Mouse (Mus musculus) adrenal gland (tissue): ENCODE data around the gene Alas2.

Experiments used
- intact Hi-C: fragments of 180-260 bp; cut with DNase I; formaldehyde crosslinking; loops from one replicate; pipeline ENCODE4 v1.15.1; 2025
- long read RNA-seq, 2 experiments: library from polyadenylated mRNA; unstranded; transcript quantifications; one replicate each; pipeline ENCODE4 v2.0.0; 2020; ENCODE audit warnings: borderline replicate concordance in 1 of 2; ENCODE audit not compliant: insufficient replicate concordance in 1 of 2

Alas2 gene
- long read RNA-seq, experiment 1, partial matches to known transcripts, result 0 of 4 reads
- long read RNA-seq, experiment 1, other reads (novel, unspliced or antisense), result 1 of 4 reads
- long read RNA-seq, experiment 2, transcript Alas2-201 (11 exons, 2,037 nt), result major isoform, 8 of 12 reads
- long read RNA-seq, experiment 2, partial matches to known transcripts, result 1 of 12 reads
- long read RNA-seq, experiment 2, other reads (novel, unspliced or antisense), result 1 of 12 reads

DNA sequence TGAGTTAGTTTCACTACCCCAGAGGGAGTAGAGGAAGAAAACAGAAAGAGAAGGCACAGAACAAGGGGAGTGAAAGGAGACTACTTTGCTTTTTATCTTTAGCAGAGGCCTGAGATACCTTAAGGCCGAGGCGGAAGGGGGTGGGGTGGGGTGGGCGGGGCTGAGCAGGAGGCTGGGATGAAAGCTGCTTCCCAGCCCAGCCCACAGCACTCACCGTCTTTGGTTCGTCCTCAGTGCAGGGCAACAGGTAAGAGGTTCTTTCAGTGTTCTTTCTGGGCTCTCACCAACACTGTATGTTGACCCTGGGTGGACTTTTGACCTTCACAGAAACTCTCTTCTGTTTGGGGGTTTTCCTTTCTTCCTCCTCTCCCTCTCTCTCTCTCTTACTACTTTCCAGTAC, at the start of gene Alas2:
Alas2 (plus strand) TSS at position 137 of the 400 bp plus-strand sequence.
- intact Hi-C loops, result no loop called here

DNA sequence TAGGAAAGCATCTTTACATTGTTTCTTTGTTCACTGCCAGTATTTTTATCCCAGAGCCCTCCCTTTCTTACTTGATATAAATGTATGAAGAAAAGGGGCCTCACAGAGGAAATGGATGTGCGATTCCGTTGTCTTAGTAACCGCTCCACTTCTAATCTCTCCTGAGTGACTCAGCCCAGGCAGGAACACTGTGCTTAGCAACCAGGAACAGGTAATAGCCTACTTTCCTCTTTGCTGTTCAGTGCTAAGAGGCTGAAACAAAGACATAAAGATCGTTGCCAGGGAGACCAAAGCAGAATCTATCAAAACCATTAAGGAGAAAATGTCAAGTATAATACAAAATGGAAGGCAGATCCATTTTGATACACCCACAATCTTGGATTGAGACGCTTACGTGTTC, 38.5 kb upstream of the Alas2 start:
- intact Hi-C loops, result loop anchor here (10.0 kb wide), 1 partner anchor 446 kb away; no protein-coding TSS in a partner anchor

- intact Hi-C loops, result loop anchor here (5.0 kb wide), 1 partner anchor 152 kb away; no protein-coding TSS in a partner anchor
These were observed 36.5 kb upstream of the Alas2 start for GRCm38 (mm10) chrX:150510631-150511030.

DNA sequence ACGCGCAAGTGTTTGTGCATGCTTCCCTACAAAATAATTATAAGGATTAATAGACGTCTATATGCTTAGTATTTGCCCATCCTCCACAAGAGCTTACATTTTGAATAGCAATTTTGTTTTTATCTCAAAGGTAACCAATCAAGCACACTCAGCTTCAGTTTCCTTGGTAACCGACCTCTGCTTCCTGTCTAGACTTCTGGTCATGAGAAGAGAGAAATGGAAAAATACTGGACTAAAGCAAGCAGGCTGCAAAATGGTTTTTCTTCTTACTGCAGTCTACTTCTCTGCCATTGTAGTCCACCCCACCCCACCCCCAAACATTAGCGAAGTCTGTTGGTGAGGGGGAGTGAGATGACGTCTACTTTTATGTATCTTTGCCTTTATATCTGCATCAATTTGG, 35.9 kb upstream of the Alas2 start:
- intact Hi-C loops, result loop anchor here (5.0 kb wide), 1 partner anchor 151 kb away; no protein-coding TSS in a partner anchor

- intact Hi-C loops, result loop anchor here (5.0 kb wide), 1 partner anchor 148 kb away; no protein-coding TSS in a partner anchor
These were observed 33.0 kb upstream of the Alas2 start for GRCm38 (mm10) chrX:150514127-150514526.

GRCm38 (mm10) chrX:150516015-150516414, 31.2 kb upstream of the Alas2 start:
- intact Hi-C loops, result no loop called here

DNA sequence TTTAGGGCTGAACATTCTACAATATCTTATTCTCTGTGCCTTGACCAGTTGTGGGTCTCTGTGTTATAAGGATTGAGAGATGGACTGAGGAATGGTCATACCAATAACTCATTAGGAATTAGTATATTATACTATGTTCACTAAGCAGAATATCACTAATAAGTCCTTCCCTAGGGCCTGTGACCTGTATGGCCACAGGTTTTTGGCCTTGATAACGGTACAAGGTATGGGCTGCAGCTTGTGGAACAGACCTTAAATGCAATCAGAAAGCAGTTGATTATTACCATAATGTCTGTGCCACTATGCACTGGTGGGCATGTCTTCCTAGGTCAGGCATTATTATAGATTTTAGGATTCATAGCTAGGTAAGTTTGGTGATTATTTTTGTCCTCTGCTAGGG, 30.7 kb upstream of the Alas2 start:
- intact Hi-C loops, result no loop called here

GRCm38 (mm10) chrX:150540111-150540510, 7.1 kb upstream of the Alas2 start:
- intact Hi-C loops, result no loop called here

DNA sequence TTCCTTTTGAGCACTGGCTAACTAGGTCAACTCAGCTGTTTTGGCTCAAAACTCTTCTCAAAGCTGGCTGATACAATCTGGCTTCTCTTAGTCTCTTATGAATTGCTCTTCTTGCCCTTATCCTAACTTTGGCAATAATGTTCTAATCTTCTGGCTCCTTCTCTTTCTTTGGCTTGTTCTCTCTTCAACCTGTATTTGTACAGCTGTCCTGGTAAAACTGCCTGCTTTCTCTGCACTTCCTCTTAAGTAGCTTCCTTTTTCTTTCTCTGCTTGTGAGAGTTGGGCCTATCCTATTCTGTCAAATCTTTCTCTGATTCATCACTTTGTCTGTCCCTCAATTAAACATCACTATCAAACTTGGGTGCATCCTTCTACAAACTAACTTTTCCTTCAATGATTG, 5.5 kb upstream of the Alas2 start:
- intact Hi-C loops, result no loop called here

DNA sequence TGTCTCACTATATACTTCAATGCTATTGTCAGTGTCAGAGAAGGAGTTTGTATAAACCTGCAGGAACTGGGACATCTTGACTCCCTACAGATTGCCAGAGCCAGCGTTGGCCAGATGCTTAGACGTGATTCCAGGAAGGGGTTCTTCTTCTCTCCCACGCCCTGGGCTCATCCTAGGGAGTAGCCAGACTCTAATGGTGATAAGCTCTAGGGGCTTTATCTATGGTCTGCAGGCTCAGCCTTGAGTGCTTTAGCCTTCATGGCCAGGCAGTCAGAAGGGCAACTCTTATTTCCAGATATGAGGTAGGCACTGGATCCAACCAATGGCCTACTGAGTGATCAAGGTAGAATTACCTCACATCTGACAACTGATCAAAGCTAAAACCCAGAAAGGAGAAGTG, 2.5 kb downstream of the Alas2 start:
- intact Hi-C loops, result no loop called here

DNA sequence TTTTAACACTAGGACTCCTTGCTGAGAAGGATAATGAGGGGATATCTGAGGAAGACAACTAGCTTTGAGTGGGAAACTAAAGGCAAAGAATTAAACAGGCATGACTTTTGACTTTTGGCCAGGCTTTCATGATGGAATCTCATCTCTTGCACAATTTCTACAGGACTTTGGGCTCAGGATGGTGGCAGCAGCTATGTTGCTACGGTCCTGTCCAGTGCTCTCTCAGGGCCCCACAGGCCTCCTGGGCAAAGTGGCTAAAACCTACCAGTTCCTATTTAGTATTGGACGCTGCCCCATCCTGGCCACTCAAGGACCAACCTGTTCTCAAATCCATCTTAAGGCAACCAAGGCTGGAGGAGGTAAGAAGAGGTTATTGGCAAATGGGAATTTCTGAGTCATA, 4.8 kb downstream of the Alas2 start:
- intact Hi-C loops, result no loop called here

GRCm38 (mm10) chrX:150554032-150554431, 6.9 kb downstream of the Alas2 start:
- intact Hi-C loops, result no loop called here

- intact Hi-C loops, result no loop called here
These were observed 17.6 kb downstream of the Alas2 start for GRCm38 (mm10) chrX:150564644-150565357.

DNA sequence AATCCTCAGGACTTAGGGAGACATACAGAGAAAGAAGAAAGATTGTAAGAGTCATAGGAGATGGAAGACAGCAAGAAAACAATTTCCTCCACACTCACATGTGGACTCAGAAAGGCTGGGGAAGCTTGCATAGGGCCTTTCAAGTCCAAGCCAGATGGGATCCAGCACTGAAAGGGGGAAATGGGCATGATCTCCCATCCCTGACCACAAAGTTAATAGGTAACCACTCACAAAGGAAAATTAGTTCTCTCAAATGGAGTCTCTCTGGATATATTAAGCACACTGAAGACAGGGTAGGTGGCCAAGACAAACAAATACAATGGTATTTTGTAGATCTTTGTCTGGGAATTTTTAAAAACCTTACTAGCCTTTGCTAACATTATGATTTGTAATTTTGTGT, 34.7 kb downstream of the Alas2 start:
- intact Hi-C loops, result no loop called here

DNA sequence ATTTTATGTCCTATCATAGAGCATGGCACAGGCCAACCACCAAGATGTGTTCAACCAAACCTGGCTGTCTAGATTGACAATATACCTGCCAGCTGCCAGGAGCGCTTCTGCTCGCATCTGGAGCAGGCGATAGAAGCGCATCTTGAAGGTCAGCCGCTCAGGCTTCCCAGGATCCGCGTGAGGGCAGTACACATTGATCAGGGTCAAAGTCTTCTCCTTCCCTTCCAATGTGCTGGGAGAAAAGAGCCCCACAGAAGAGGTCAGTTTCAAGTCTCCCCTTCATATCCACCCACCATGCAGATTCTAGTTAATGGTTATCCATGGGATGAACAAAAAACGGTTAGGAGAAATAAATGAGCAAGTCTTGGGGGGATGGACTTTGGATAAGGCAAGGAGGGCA, 37.9 kb downstream of the Alas2 start:
- intact Hi-C loops, result no loop called here

DNA sequence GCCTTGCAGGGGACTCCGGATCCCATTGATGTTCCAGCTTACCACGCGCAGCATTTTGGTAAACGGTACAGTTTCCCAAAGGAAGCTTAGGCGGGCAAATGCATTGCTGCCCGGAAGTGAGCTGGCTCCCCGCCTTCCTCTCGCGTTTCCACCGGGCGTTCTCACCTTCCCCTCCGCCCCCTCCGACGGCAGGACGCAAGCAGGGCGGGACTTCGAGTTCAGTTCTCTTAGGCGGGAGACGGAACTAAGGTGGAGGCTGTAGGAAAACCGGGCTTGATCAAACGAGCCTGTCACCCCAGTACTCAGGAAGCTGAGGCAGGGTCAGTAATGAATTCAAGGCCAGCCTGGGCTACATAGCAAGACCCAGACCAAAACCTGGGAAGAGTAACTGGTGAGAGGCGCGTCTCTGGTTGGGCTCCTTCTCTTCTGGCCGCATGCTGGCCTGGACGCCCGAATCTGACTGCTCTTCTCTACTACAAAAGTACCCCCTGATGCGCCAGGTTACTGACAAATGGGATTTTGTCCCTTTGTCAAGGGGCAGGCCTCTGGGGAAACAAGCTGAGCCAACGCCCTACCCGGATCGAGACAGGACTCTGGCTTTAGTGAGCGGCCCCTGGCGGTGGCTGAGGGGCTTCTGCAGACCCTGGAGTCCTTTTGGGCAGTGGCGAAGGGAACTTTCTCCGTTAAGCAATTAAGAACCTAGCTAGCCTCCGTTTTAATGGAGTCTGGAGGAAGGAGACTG, 41.0 kb downstream of the Alas2 start, which contains the start of gene Pfkfb1:
Pfkfb1 (plus strand) TSS at position 207 of the 742 bp plus-strand sequence.
- intact Hi-C loops, result no loop called here

DNA sequence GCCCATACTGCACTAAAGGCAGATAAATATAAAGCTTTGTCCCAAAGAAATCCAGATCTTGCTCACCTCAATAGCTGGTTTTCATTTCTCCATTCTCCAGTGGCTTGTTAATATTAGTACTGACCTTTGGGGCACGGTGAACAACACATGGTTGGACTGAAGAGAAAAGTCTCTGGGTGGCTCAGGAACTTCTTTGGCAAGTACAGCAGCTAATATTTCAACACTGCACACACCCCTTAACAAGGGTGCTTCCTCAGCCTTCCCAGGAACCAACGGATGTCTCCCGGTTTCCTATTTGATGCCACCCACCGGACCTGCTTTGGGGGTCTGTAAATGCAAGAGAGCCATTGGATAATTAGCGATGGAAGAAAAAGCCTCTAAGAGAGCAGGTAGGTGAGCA, 42.5 kb downstream of the Alas2 start, which contains the start of gene Apex2:
Apex2 (minus strand) TSS at position 173 of the 400 bp plus-strand sequence.
- intact Hi-C loops, result loop anchor here (10.0 kb wide), 1 partner anchor 525 kb away; no protein-coding TSS in a partner anchor

DNA sequence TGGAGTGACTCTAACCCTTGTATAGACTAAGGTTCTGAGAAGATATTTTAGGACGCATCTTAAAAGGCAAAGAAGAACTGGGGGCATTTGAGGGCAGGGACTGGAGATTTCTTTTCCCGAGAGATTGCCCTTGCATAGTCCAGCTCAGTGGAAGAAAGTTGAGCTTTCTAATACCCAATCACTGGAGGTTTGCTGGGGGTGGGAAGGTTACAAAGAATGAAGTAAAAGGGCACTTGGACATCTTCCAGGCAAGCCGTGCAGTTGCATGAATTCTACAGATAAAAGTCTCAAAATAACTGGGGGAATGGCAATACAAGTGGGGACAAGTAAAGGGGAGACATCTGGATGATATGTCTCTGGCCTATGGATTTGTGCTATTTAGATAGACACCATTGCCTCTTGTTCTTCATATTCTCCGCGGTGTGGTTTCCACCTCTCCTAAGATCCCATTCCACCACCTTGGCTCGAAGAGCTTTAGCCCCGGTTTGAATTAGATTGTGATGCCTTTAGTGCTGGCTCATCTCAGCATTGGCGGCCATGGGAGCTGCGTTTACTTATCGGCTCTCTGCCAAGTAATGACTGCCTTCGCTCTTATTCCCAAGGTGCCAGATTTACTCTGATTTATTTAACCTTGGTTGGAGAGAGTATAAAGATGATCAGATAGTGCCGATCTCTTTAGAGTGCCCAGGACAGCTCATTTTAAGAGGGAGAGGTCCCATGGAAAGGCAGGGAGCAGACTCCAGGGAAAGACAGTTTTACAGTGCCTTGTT, 46.3 kb downstream of the Alas2 start:
- intact Hi-C loops, result loop anchor here (10.0 kb wide), 1 partner anchor 521 kb away; no protein-coding TSS in a partner anchor

GRCm38 (mm10) chrX:150594176-150594575, 47.0 kb downstream of the Alas2 start:
- intact Hi-C loops, result loop anchor here (10.0 kb wide), 1 partner anchor 521 kb away; no protein-coding TSS in a partner anchor

DNA sequence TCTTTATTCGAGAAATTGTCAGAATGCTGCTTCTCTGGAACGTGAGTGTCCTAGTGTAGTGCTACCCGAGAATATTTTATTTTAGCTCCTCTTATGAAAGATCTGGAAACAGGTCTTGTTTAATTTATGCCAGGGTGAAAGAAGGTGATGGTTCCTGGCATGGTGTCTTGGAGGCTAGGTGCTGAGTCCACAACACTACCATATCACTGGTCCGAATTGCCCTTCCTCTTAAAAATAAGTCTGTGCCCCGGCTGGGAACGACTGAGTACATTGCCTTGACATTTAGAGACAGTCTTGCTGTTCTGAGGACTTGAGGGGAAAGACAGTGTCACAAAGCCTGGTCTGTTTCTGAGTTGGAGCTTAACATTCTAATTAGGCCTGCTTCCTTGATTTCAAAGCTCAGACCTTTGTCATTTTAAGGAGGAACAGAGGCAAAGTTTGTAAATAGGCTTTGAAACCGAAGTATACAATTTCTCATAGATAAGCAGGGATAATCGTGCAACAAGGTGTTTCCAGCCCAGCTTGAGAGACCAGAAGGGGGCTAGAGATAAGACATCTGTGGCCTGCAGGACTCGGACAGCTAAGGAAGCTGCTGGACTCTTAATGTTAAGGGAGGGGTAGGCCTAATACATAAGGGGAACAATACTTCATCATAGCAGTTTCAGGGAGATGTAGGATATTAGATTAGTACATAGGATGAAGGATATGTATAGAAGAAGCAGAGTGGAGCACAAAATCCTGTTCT, 48.0 kb downstream of the Alas2 start:
- intact Hi-C loops, result loop anchor here (10.0 kb wide), 1 partner anchor 520 kb away; no protein-coding TSS in a partner anchor
